Mouse (Mus musculus): ENCODE measurements at regions not wholly inside any gene's neighbourhood (a gene's known extent, or its start where the extent isn't known, plus 50 kb on each side); places are given as distances from the start of the nearest gene placed in this dataset.

- TF ChIP-seq CTCF (IDR thresholded peaks at IDR 0.05) (no peak), EP300 (IDR thresholded peaks at IDR 0.05) (no peak)
These were observed 283.6 kb upstream of the Tbx3 start for GRCm38 (mm10) chr5:119386821-119387220.

All from lung, postnatal 0 days (tissue).